Mouse (Mus musculus) adrenal gland, adult (tissue): ENCODE data around the gene Atp6v1e2.

Experiments
- DNase-seq, 2 experiments: peaks; one replicate each; pipeline ENCODE4 v3.0.0; 2022 to 2023; ENCODE audit warnings: low spot score in 1 of 2; ENCODE audit not compliant: inconsistent age in 2 of 2

Gene Atp6v1e2

DNA sequence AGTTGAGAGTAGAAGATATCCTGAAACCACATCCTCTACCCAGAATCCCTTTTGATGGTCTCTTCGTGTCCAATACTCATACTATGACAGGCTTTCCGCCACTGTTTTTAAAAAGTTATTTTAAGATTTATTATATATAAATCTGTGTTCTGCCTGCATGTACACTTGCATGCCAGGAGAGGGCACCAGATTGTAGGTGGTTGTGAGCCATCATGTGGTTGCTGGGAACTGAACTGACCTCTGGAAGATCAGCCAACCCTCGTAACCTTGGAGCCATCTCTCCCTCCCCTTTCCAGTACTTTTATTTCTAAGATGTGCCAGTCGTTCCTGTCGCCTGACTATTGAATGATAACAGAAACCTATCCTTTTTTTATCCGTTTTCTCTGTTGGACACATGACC lies 28.9 kb downstream of the Atp6v1e2 start:
- DNase-seq = peak; percentile 61 to 81

DNA sequence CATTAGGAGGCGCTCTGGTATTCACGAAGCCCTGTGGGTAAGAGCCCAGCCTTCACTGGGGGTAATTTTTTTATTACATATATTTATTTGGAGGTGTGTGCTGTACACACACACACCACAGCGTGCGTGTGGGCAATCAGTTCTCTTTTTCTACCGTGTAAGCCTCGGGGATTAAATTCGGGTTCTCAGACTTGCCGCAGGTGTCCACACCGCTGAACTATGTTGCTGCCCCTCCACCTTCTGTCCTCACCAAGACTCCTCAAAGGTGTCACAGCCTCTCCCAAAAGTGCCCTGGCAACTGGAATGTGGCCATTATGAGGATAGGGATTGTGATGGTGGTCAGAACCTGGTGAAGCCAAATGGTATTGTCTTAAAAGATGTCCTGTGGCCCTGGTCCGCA lies 30.6 kb downstream of the Atp6v1e2 start, which contains the start of gene Tmem247:
Tmem247 (plus strand) TSS at position 301 of the 400 bp plus-strand sequence.
- no peak for DNase-seq

DNA sequence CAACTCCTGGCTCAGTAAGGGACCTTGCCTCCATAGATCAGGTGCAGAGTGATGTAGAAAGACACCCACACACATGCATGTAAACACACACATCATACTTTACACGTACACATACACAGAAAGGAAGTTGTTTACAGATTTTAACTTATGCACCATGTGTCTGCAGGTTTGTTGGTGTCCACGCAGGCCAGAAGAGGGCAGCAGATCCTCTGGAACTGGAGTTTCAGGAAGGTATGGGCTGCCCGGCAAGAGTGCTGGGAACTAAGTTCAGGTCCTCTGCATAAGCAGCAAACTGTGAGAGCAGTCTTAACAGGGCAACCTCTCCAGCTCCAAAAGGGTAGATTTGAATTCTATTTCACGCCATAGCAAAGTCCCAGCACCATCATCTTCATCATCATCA lies 32.2 kb downstream of the Atp6v1e2 start:
- no peak for DNase-seq

DNA sequence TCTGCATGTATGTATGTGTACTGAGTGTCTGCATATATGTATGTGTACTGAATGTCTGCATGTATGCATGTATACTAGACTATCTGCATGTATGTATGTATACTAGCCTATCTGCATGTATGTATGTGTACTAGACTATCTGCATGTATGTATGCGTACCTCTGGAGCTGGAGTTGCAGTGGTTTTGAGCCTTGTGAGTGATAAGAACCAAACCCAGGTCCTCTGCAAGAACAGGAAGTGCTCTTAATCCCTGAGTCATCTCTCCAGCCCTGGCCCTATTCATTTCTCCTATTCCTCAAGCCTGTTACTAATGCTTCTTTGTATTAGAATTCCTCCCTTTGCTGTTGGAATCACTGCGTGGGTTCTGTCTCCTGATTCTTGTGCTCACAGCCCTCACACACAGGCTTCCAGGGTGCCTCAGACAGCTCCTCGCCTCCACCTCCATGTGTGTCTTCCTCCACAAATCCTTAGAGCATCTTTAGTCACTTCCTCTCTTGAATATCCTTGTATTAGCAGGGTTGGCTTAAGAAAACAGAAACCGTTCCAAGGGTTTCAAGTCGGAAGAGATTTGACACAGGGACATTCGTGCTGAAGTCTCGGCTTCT lies 34.6 kb downstream of the Atp6v1e2 start:
- no peak for DNase-seq

DNA sequence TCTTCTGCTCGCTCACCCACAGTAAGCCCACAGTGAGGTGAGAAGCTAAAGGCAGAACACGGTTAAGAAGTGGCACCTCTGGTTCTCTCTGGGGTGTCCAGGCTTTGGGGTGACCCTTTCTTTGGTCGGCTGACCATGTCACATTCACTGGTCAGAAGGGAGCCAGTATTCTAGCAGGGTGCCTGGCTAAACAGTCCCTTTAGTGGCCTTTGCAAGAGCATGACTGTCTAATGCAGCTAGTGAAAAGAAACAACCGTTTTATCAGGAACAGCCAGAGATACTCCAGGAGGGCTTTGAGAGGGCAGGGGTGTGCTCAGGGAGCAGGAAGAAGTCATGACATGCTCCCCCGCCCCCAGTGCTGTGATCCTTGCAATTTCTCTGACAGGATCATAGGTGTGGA lies 36.4 kb downstream of the Atp6v1e2 start:
- no peak for DNase-seq

DNA sequence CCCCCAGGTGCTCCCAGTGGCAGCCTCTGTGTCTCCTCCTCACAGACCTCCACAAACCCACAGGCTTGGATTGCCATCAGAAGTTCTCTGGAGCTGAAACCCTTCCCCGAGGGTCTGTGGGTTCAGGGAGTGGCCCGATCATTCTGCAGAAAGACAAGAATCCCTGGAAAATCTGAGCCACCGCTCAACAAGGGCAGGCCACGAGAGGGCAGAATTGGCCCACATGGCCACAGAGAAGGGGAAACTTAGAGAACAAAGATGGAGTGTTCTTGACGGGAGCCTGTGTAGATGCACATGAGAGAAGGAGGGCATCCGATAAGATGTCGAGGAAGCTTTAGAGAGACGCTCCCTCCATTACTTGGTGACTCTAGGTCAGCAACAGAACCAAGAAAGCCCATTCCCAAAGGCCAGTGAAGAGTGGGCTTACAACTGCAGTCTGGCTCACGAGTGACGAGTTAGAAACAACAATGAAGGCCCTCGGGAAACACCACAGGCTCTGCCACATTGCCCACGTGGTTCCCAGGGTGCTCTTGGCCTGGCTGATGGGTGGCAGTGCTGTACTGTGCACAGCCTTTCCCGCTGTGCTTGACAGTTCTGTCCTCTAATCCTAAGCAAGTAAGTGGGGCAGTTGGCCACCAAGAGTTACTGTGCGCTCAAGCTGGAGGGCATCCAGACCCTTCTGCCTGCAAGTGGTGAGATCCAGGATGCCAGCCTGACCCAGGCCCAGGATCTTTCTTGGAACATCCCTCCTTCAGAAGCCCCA lies 37.8 kb downstream of the Atp6v1e2 start:
- DNase-seq = peak in 1 of 2 experiments; percentile 51

DNA sequence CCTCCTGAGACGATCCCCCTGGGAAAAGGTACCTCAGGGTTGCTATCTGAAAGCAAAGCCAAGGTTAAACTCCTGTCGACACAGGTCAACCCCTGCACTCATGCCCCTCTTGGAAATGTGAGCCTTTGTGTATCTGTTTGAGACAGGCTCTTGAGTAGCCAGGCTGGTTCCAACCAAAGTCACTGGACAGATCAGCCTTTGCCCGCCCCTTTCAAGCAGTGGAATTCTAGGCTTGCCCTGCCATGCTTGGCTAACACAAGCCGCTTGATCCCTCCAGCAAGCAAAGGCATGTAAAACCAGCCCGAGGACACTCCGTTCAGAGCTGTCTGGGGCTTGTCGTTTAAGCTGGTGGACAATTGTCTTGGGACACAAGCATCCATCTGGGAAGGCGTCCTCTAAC lies 39.4 kb downstream of the Atp6v1e2 start:
- no peak for DNase-seq

DNA sequence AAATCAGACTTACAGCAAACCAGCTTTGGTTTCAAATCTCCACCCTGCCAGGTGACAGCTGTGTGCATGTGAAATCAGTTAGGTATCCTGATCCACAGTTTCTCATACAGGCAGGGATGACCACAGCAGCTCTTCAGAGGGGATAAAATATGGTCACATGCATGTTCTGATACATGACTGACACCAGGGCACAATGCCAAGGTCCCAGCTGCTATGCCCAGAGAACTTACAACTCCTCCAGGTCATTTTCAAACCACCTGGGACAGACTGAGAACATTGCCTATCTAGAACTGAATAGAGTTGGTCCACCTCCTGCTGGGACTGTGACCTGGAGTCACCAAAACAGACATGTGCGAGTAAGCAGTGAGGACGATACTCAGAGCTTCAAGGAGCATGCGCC lies 40.6 kb downstream of the Atp6v1e2 start:
- DNase-seq = no peak

DNA sequence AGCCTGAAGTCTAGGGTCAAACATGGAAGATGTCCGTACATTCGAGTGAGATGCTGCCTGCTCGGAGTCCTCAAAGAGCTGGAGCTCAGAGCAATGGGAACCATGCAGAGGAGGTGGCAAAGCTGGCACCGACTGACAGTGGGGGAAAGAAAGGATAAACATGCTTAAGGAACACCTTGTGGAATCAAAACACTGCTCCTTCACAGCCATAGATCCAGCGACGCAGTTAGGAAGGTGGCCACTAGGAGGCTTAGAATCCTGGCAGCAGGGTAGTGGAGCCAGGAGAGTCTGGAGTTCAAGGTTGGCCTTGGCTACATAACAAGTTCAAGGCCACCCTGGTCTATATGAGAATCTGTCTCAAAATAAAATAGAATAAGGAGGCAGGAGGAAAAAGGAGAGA lies 41.1 kb downstream of the Atp6v1e2 start:
- peak in 1 of 2 experiments; percentile 53 for DNase-seq

DNA sequence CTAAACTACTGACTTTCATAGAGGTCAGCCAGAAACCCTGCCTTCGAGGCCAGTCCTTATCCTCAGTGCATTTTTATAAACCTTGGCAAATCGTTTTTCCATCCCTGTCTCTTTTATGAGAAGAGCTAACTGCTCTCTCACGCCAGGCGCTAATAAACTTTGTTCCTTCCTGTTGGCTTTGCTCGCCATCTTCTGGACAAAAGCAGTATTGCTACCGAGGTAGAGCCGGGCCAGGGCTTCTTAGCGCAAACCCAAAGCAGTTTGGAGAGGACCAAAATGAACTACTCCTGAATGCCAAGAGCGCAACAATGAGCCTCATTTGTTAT lies 41.6 kb downstream of the Atp6v1e2 start:
- peak; percentile 78 to 95 for DNase-seq

DNA sequence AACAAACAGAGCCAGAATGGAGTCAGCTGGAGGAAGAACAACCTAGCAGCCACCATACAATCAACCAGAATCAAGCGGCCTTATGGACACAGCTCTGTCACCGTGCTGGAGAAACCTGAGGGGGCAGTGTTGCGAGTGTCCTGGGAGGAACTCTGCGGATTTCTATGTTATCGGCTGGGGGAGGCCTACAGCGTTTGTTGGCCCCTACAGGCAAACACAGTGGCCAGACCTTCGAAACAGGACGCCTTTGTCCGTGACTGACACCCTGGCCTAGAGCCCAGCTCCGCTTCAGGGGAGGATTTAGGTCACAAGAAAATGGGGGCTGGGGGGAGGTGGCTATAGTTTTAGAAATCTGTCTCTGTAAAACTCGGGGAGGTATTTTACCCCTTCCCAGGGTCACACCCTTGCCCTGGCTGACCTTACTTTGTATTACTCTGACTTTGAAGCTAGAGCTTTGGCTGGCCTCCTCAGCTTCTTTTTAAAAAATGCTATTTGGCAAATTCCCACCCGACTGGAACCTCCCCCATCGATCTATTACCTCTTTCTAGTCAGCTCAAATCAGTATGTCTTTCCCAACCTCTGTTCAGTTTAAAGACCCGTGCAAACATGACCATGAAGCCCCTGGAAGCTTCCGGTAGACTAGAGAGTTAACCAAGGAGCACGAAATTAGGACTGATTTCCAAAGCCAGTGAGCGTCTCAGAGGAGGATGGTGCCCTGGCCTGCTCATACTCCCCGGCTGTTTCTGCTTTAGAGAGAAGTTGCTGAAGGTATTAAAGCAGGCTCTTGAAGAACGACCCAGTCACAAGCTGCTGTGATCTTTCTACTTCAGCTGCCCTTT lies 42.2 kb downstream of the Atp6v1e2 start:
- peak; percentile 37 to 80 for DNase-seq

DNA sequence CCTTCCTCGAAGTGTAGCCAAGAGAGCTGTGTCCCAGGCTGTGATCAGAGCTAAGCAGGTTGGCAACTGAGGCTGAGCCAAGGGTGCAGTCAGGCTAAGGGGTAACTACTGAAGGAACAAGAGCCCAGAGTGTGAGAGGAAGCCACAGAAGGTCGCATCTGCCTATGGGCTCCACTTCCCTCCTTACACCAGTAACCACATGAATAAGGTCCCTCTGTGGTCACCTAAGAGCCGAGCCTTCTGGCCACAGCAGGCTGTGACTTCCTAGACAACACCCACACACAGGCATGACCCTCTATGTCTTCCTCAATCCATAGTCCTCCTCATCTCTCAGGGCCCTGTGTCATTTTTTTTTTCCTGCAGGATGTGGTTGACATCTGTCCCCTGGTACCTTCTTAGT lies 43.5 kb downstream of the Atp6v1e2 start:
- no peak for DNase-seq

DNA sequence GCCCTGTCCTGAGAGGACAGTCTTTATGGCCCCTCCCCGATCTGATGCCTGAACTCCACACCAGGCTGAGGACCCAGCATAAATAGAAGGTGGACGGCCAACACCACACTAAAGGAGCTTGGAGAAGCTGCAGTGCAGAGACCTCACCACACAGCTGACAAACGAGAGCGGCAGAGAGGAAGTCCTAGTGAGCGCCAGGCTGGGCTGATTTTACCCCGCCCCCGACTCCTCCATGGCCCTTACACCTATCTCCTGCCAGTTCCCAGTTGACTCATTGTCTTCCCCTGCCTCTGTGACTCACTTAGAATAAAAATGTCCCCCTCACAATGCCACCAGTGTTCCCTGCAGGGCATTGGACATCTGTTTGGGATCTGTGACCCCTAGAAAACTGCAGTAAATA lies 44.1 kb downstream of the Atp6v1e2 start:
- peak; percentile 49 to 72 for DNase-seq

DNA sequence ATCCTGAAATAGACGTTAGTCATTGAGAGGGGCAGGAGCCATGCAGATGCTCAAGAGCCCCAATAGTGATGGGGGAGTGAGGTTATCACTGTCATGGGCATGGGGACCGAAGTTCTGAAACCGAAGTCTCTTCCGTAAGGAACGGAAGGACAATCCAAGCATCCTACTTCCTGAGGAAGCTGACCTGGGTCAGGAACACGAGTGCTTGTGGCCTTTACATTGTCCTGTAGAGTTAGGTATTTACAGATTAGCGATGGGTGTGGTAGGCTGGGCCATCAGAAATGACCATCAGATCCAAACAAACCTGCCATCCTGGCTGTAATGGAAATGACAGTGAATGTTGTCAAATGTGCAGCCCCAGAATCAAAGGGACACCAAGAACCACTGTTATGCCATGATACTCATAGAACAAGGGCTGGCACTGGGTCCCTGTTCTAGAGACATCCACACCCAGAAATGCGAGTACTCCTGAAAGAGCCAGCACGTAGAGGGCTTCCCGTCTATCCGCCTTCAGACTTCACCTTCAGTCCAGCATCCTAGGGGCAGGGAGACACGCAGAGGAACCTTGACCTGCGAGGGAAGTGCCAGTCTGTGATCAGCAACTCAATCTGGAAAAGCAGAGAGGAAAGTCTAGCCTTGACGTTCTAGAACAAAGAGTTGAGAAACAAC lies 45.2 kb downstream of the Atp6v1e2 start:
- DNase-seq = no peak

DNA sequence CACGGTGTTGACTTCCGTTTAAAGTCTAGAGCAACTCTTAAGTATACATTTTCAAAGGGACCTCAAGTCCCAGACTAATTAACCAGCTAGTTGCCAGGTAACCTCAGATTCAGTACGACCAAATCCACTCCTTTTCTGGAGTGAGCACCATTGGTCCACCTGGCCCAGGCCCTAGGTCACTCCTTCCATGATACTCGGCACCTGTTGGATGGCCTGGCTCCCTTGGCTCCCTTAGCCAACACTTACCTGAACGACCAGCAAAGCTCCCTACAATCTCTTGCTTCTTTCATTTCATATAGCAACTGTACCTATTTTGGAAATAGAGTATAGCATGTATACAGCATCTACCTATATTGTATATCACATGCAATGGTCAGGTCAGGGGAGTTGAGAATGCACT lies 47.1 kb downstream of the Atp6v1e2 start:
- no peak for DNase-seq

DNA sequence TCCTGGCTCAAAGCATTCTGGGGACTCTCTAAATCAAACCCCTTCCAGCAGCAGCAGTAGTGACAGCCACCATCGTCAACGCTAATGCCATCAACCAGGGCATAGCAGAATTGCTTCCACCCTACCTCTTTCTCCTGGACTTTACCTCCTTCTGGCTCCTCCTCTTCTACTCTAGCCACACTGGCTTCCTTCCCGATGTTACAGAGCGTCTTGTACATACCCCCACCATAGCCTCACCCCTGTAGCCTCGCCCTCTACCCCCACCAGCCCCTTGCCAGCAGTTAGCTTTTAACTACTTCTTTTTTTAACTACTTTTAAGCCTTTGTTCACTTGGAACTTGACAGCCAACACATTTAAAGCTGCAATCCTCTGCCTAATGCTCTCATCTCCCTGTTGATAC lies 47.9 kb downstream of the Atp6v1e2 start:
- no peak for DNase-seq

DNA sequence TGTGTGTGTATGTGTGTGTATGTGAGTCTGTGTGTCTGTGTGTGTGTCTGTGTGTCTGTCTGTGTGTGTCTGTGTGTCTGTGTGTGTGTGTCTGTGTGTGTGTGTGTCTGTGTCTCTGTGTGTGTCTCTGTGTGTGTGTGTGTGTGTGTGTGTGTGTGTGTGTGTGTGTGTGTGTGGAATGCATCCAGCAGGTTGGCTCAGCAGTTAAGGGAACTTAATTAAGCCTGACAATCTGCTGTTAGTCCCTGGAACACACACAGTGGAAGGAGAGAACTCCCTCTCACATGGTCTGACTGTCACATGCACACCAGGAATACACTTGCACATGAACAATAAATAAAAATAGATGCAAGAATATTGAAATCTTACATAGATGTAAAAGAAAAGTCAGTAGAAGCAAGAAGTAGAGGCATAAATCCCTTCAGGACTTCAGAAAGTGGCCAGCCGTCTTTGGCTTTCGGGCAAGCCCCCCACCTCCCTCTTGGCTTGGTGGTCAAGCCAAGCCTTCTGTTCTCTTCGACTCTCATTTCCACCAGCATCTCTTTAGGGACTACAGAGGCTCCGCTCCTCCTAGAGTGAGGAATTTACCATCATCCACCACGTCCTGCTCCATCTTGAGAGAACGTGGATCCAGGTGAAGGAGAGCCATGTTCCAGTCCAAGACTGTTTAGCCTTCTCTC lies 50.1 kb downstream of the Atp6v1e2 start:
- no peak for DNase-seq

DNA sequence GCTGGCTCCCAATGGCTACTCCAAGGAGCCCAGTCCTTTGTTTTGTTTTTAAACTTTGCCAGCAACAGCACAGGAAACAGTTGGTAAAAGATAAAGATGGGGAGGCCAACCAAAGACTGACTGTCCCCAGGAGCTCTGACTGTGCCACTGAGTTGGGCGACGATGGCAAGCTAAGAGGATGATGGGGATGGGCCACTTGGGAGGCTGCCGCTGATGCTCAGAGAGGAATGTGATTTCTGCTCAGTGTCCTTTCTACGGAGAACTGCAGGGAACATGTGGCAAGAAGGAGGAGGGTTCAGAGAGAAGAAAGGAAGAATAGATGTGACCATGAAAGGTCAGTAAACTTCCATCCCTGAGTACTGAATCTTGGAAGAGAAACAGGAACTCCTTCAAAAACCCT lies 52.5 kb downstream of the Atp6v1e2 start:
- DNase-seq = no peak
